Mouse (Mus musculus): ENCODE measurements around the gene Tfap4. TPM values are rescaled to one million over a fixed set of nuclear protein-coding genes. Genes with fewer than 3 reads are reported as not detected.
"Not testable (repeated sequence)": the region's sequence is repeated elsewhere in the genome, so short reads cannot be mapped to it uniquely, and the experiment has no call there.

Gene Tfap4
- polyA plus RNA-seq, 1 experiment from 2014 or later = 4.1 TPM

DNA sequence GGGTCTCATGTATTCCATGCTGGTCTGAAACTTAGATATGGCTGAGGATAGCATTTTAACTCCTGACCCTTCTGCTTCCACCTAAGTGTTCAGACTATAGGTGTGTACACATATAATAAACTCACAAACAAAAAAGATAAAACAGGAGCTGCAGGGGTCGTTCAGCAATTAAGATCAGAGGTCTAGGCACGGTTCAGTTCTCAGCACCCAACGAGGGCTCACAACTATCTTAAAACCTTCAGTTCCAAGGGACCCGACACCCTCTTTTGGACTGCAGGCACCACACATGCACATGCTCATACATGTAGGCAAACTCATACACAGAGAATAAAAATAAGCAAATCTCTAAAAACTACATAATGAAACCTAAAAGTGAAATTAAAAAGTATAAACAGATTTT lies 18.6 kb downstream of the Tfap4 start:
- Histone ChIP-seq H3K4me1 (ENCODE audit: control insufficient read depth in 2 of 2, insufficient read depth in 2 of 2, low read length in 2 of 2) (peaks cover 8 to 15% of the 10 kb centered on the region in 2 experiments), H3K4me3 (ENCODE audit: control insufficient read depth in 1 of 2, insufficient read depth in 1 of 2, low read depth in 1 of 2, low read length in 2 of 2) (peak overlapping the region; percentile 49 to 57; a peak in 3 of 4 replicates), H3K9me3 (ENCODE audit: control insufficient read depth, low read length) (no peaks in the 10 kb centered on the region), H3K27me3 (ENCODE audit: control insufficient read depth, insufficient read depth, low read length) (no peaks in the 10 kb centered on the region), H3K4me2 (ENCODE audit: low read length) (peak overlapping the region; percentile 62), H3K9ac (ENCODE audit: low read length) (peak overlapping the region; percentile 67), H3K36me3 (ENCODE audit: control insufficient read depth, insufficient read depth, low read length) (peaks cover 17% of the 10 kb centered on the region; the same call in 1 of the 2 replicates), H3K27ac (replicated peaks in 1 of 2; ENCODE audit: control insufficient read depth in 1 of 2, insufficient read depth in 1 of 2, low read depth in 2 of 2, low read length in 2 of 2) (no peak overlapping the region)
- ATAC-seq (ENCODE audit: insufficient number of reproducible peaks, insufficient read depth, low FRiP score, low read depth) = no peak
- WGBS = 63% methylated on average over 4 of the region's 4 CpGs

DNA sequence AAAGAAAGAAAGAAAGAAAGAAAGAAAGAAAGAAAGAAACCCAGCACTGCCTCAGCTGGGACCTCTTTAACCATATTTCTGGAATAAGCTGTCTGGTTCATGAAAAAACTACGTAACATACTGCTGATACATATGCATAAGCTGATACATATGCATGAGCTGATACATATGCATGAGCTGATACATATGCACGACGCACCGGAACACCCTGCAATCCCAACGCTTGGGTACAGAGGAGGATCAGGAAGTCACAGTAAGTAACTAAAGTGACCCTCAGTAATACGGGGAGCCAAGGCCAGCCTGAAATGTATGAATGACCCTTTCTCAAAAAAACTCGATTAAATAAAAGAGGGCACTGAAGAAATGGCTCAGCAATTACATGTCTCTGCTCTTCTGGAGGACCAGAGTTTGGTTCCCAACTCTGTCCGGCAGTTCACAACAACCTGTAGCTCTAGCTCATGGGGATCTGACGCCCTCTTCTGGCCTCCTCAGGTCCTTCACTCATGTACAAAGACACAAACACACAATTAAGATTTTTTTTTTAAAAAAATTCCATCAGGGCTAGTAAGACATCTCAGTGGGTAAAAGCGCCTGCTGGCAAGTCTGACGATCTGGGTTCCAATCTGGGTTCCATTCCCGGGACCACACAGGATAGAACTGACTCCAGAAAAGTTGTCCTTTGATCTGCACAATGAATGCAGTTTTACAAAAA lies 19.4 kb downstream of the Tfap4 start:
- ATAC-seq (ENCODE audit: insufficient number of reproducible peaks, insufficient read depth, low FRiP score, low read depth) = no peak
- Histone ChIP-seq H3K4me2 (ENCODE audit: low read length) (no peak overlapping the region), H3K27ac (replicated peaks in 1 of 2; ENCODE audit: control insufficient read depth in 1 of 2, insufficient read depth in 1 of 2, low read depth in 2 of 2, low read length in 2 of 2) (no peak overlapping the region), H3K9me3 (ENCODE audit: control insufficient read depth, low read length) (no peaks in the 10 kb centered on the region), H3K36me3 (ENCODE audit: control insufficient read depth, insufficient read depth, low read length) (peaks cover 10% of the 10 kb centered on the region; the same call in 1 of the 2 replicates), H3K9ac (ENCODE audit: low read length) (no peak overlapping the region), H3K4me3 (ENCODE audit: control insufficient read depth in 1 of 2, insufficient read depth in 1 of 2, low read depth in 1 of 2, low read length in 2 of 2) (no peak overlapping the region), H3K4me1 (ENCODE audit: control insufficient read depth in 2 of 2, insufficient read depth in 2 of 2, low read length in 2 of 2) (peaks cover 8 to 15% of the 10 kb centered on the region in 2 experiments), H3K27me3 (ENCODE audit: control insufficient read depth, insufficient read depth, low read length) (no peaks in the 10 kb centered on the region)
- WGBS = 91% methylated on average over 12 of the region's 12 CpGs

- no peak for ATAC-seq (ENCODE audit: insufficient number of reproducible peaks, insufficient read depth, low FRiP score, low read depth)
- peaks cover 8 to 15% of the 10 kb centered on the region in 2 experiments for H3K4me1 ChIP-seq (ENCODE audit: control insufficient read depth in 2 of 2, insufficient read depth in 2 of 2, low read length in 2 of 2)
- 89% methylated on average over 4 of the region's 4 CpGs for WGBS
Observed at GRCm38 (mm10) chr16:4539521-4539920, 20.1 kb downstream of the Tfap4 start.

DNA sequence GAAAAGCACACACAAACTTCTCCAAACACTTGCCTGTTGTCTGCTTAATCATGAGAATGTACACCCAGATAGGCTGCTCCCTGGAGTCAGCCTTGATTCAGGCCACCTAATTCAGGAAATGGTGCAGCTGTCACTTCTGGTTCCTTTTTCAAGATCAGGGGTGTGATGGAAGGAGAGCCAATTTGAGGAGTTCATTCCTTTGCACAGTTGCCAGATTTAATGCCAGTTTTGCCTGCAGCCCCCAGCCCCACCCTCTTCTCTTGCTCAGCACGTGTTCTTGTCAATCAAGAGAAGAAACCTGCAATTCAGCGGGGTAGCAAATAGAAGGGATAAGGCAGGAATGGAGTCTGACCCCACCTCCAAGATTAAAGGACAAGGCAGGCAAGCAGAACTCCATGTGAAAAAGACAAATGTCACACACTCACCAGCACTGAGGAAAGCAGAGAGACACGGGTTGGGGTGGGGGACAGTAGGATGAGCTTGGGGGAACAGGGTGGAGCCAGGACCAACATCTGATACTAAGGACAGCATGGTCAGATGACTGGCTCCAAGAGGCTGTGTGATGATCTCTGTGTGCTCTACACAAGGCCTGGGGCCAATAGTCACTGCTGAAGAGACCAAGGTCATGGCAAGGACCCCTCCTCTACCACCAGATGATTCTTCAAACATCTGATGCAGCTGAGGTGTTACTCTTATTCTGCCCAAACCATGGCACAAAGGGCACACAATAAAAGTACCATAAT lies 21.9 kb downstream of the Tfap4 start:
- ATAC-seq (ENCODE audit: insufficient number of reproducible peaks, insufficient read depth, low FRiP score, low read depth) = no peak
- Histone ChIP-seq H3K36me3 (ENCODE audit: control insufficient read depth, insufficient read depth, low read length) (no peaks in the 10 kb centered on the region), H3K27ac (replicated peaks in 1 of 2; ENCODE audit: control insufficient read depth in 1 of 2, insufficient read depth in 1 of 2, low read depth in 2 of 2, low read length in 2 of 2) (no peak overlapping the region), H3K9ac (ENCODE audit: low read length) (no peak overlapping the region), H3K4me3 (ENCODE audit: control insufficient read depth in 1 of 2, insufficient read depth in 1 of 2, low read depth in 1 of 2, low read length in 2 of 2) (no peak overlapping the region), H3K27me3 (ENCODE audit: control insufficient read depth, insufficient read depth, low read length) (no peaks in the 10 kb centered on the region), H3K4me2 (ENCODE audit: low read length) (no peak overlapping the region), H3K4me1 (ENCODE audit: control insufficient read depth in 2 of 2, insufficient read depth in 2 of 2, low read length in 2 of 2) (peaks cover 8 to 15% of the 10 kb centered on the region in 2 experiments), H3K9me3 (ENCODE audit: control insufficient read depth, low read length) (no peaks in the 10 kb centered on the region)
- 31% methylated on average over 3 of the region's 3 CpGs for WGBS

More at GRCm38 (mm10) chr16:4539521-4539920, 20.1 kb downstream of the Tfap4 start:
- H3K27me3 ChIP-seq (ENCODE audit: control insufficient read depth, insufficient read depth, low read length) = no peaks in the 10 kb centered on the region
- no peak overlapping the region for H3K9ac ChIP-seq (ENCODE audit: low read length)
- H3K27ac ChIP-seq (replicated peaks in 1 of 2; ENCODE audit: control insufficient read depth in 1 of 2, insufficient read depth in 1 of 2, low read depth in 2 of 2, low read length in 2 of 2) = no peak overlapping the region
- H3K36me3 ChIP-seq (ENCODE audit: control insufficient read depth, insufficient read depth, low read length) = peaks cover 3% of the 10 kb centered on the region; the same call in 1 of the 2 replicates
- H3K9me3 ChIP-seq (ENCODE audit: control insufficient read depth, low read length) = no peaks in the 10 kb centered on the region
- H3K4me2 ChIP-seq (ENCODE audit: low read length) = no peak overlapping the region
- no peak overlapping the region for H3K4me3 ChIP-seq (ENCODE audit: control insufficient read depth in 1 of 2, insufficient read depth in 1 of 2, low read depth in 1 of 2, low read length in 2 of 2)

DNA sequence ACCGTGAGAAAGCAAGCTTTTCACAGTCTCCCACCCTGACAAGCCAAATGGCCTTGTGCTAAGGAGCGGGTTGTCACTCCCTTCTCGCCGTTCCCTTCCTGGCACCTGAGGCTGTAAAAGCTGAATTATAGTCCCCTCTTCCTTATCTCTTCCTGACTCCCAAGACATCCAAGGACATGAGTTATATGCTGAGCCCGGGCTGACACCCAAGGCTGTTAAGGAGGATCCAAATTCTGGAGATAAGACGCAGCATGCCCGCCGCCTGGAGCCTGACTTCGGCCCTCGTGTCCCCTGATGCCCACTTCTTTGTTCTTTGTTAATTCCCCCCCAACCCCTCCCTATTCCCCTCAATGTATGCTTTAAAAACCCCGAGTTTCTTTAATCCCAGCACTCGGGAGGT lies 32.3 kb downstream of the Tfap4 start:
- H3K4me1 ChIP-seq (ENCODE audit: control insufficient read depth in 2 of 2, insufficient read depth in 2 of 2, low read length in 2 of 2); H3K9ac ChIP-seq (ENCODE audit: low read length); H3K27ac ChIP-seq (replicated peaks in 1 of 2; ENCODE audit: control insufficient read depth in 1 of 2, insufficient read depth in 1 of 2, low read depth in 2 of 2, low read length in 2 of 2); H3K36me3 ChIP-seq (ENCODE audit: control insufficient read depth, insufficient read depth, low read length); H3K27me3 ChIP-seq (ENCODE audit: control insufficient read depth, insufficient read depth, low read length); ATAC-seq (ENCODE audit: insufficient number of reproducible peaks, insufficient read depth, low FRiP score, low read depth); H3K9me3 ChIP-seq (ENCODE audit: control insufficient read depth, low read length); H3K4me3 ChIP-seq (ENCODE audit: control insufficient read depth in 1 of 2, insufficient read depth in 1 of 2, low read depth in 1 of 2, low read length in 2 of 2); H3K4me2 ChIP-seq (ENCODE audit: low read length): not testable (repeated sequence)
- 92% methylated on average over 12 of the region's 12 CpGs for WGBS

DNA sequence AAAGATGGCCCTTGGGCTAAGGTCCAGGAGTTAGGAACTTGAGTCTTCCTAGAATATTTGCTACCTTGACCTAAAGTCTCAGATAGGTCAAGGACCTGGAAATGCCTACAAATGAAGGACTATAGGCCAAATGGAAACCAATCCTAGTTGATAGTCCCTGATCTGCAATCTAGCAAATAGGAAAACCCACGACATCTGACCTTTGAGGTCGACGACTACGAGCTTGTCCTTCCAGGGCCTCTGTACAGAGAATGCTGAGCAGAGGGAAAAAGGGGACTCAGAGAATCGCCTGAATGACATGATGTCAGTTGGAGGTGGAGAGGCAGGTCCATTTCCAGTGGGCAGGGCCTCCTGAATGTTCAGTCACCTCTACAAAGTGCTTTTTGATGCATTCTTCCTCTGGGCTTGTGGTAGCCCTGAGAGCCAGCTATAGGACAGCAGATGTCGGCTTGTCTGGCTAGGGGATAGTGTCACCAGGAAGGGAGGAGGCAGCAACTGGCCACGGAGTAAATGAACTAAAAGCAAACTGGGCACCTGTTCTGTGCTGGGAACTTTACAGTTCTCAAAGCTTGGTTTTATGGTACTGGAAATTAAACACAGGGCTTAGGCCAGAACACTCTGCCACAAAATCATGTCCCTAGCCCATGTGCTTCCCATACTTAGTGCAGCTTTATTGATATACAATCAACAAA lies 36.2 kb downstream of the Tfap4 start:
- Histone ChIP-seq H3K4me2 (ENCODE audit: low read length) (peak overlapping the region; percentile 75), H3K27me3 (ENCODE audit: control insufficient read depth, insufficient read depth, low read length) (no peaks in the 10 kb centered on the region), H3K4me1 (ENCODE audit: control insufficient read depth in 2 of 2, insufficient read depth in 2 of 2, low read length in 2 of 2) (peaks cover 14 to 24% of the 10 kb centered on the region in 2 experiments), H3K36me3 (ENCODE audit: control insufficient read depth, insufficient read depth, low read length) (peaks cover 2% of the 10 kb centered on the region; the same call in 1 of the 2 replicates), H3K9ac (ENCODE audit: low read length) (peak overlapping the region; percentile 88), H3K27ac (replicated peaks in 1 of 2; ENCODE audit: control insufficient read depth in 1 of 2, insufficient read depth in 1 of 2, low read depth in 2 of 2, low read length in 2 of 2) (peak overlapping the region; percentile 100), H3K4me3 (ENCODE audit: control insufficient read depth in 1 of 2, insufficient read depth in 1 of 2, low read depth in 1 of 2, low read length in 2 of 2) (peak overlapping the region; percentile 43 to 61), H3K9me3 (ENCODE audit: control insufficient read depth, low read length) (no peaks in the 10 kb centered on the region)
- 44% methylated on average over 7 of the region's 7 CpGs for WGBS
- ATAC-seq (ENCODE audit: insufficient number of reproducible peaks, insufficient read depth, low FRiP score, low read depth) = no peak

- Histone ChIP-seq H3K4me1 (ENCODE audit: control insufficient read depth in 2 of 2, insufficient read depth in 2 of 2, low read length in 2 of 2) (peaks cover 14 to 29% of the 10 kb centered on the region in 2 experiments), H3K36me3 (ENCODE audit: control insufficient read depth, insufficient read depth, low read length) (peaks cover 5% of the 10 kb centered on the region; the same call in 1 of the 2 replicates), H3K9me3 (ENCODE audit: control insufficient read depth, low read length) (no peaks in the 10 kb centered on the region), H3K27ac (replicated peaks in 1 of 2; ENCODE audit: control insufficient read depth in 1 of 2, insufficient read depth in 1 of 2, low read depth in 2 of 2, low read length in 2 of 2) (peak overlapping the region; percentile 100), H3K4me2 (ENCODE audit: low read length) (peak overlapping the region; percentile 75), H3K4me3 (ENCODE audit: control insufficient read depth in 1 of 2, insufficient read depth in 1 of 2, low read depth in 1 of 2, low read length in 2 of 2) (peak overlapping the region; percentile 43 to 61), H3K9ac (ENCODE audit: low read length) (peak overlapping the region; percentile 88), H3K27me3 (ENCODE audit: control insufficient read depth, insufficient read depth, low read length) (no peaks in the 10 kb centered on the region)
- 36% methylated on average over 8 of the region's 8 CpGs for WGBS
- no peak for ATAC-seq (ENCODE audit: insufficient number of reproducible peaks, insufficient read depth, low FRiP score, low read depth)
Observed at GRCm38 (mm10) chr16:4522879-4523278, 36.8 kb downstream of the Tfap4 start.

All from heart, embryonic 14.5 days (tissue).